Mouse (Mus musculus): ENCODE results near the gene Man2c1.

GRCm38 (mm10) chr9:57157499-57157898 is 27.0 kb downstream of the Man2c1 start:
- no peak for TF ChIP-seq CTCF (IDR thresholded peaks at IDR 0.05; ENCODE audit: extremely low read depth, insufficient read length, insufficient replicate concordance, low read depth, low read length)
- TF ChIP-seq POLR2A (IDR thresholded peaks at IDR 0.05; ENCODE audit: low read depth, low read length) = no peak

Data from small intestine, adult 2 months (tissue).